Mouse (Mus musculus) monocyte, adult 5-6 weeks (primary cell): ENCODE data around the gene Inava. TPM values are rescaled to one million over a fixed set of nuclear protein-coding genes. Genes with fewer than 3 reads are reported as not detected.
A peak's percentile ranks its signal among the peaks of the same experiment; 100 is the strongest.

Source experiments
- ATAC-seq: fragments of 153-309, 156-312 bp; replicated peaks from 2 replicates; pipeline ENCODE4 v1.8.0; 2017; ENCODE audit warnings: mild to moderate bottlenecking; ENCODE audit not compliant: low TSS enrichment, insufficient number of reproducible peaks, severe bottlenecking, poor library complexity, low FRiP score
- total RNA-seq: library from RNA; stranded (forward); fragments of 200-1000, 200-491, 200-594 nt; gene quantifications from 3 replicates; pipeline ENCODE4 v1.2.3, GENCODE M21; 2017

Inava gene
- total RNA-seq, 1 experiment from 2014 or later = not detected

- peak; percentile 32; the same call in 1 of the 2 replicates for ATAC-seq
Measured at GRCm38 (mm10) chr1:136175183-136175582, 58.9 kb downstream of the Inava start.

- no peak for ATAC-seq
Measured at GRCm38 (mm10) chr1:136174101-136174606, 59.9 kb downstream of the Inava start.

- no peak for ATAC-seq
Measured at GRCm38 (mm10) chr1:136172696-136173095, 61.4 kb downstream of the Inava start.

GRCm38 (mm10) chr1:136170109-136170508 lies 64.0 kb downstream of the Inava start:
- peak; percentile 52 for ATAC-seq

- no peak for ATAC-seq
Measured at GRCm38 (mm10) chr1:136167657-136168056, 66.4 kb downstream of the Inava start.

GRCm38 (mm10) chr1:136165436-136165835 lies 68.6 kb downstream of the Inava start:
- ATAC-seq = no peak

Other genes starting within 250 kb of the Inava start
- gene Igfn1, start 227.9 kb downstream of the Inava start, total RNA-seq = not detected in 3 replicates
- gene Tmem9, start 226.1 kb downstream of the Inava start, total RNA-seq = 1.6 to 7.8 TPM (median 2.7 TPM) in 3 replicates
- not detected in 3 replicates for gene Ascl5, start 183.5 kb downstream of the Inava start, total RNA-seq
- 0.64 to 1.6 TPM (median 1.1 TPM) in 3 replicates for gene Cacna1s, start 181.5 kb downstream of the Inava start, total RNA-seq
- 77.9 to 156 TPM (median 101 TPM) in 3 replicates for gene Kif21b, start 102.9 kb downstream of the Inava start, total RNA-seq
- 0.32 TPM in 1 of 3 replicates, not detected in the others for gene Mroh3, start 21.4 kb downstream of the Inava start, total RNA-seq
- not detected in 3 replicates for gene Gpr25, start 26.6 kb upstream of the Inava start, total RNA-seq
- gene Camsap2, start 111.8 kb upstream of the Inava start, total RNA-seq = 25.1 to 39.6 TPM (median 31.9 TPM) in 3 replicates
- 12.1 to 24.9 TPM (median 14.9 TPM) in 3 replicates for gene Ddx59, start 181.0 kb upstream of the Inava start, total RNA-seq
- 0.78 TPM in 1 of 3 replicates, not detected in the others for gene Kif14, start 232.1 kb upstream of the Inava start, total RNA-seq